Mouse (Mus musculus) heart, embryonic 15.5 days (tissue): ENCODE measurements at regions not wholly inside any gene's neighbourhood (a gene's known extent, or its start where the extent isn't known, plus 50 kb on each side); places are given as distances from the start of the nearest gene placed in this dataset.

Experiments
- ATAC-seq: fragments of 200-750 bp; cut with Nextera tagmentation; replicated peaks from 2 replicates; pipeline ENCODE4 v1.8.0; 2017; ENCODE audit warnings: low read depth, moderate TSS enrichment; ENCODE audit not compliant: insufficient number of reproducible peaks, insufficient read depth, low FRiP score
- H3K27ac ChIP-seq: fragments of 300-500 bp; sonication (generic); 2 replicates; pipeline ENCODE4 v1.5.1; 2015; ENCODE audit warnings: mild to moderate bottlenecking, inconsistent platforms
- H3K27me3 ChIP-seq: fragments of 300-500 bp; sonication (generic); 2 replicates; pipeline ENCODE4 v1.6.1; 2015; ENCODE audit warnings: inconsistent platforms
- H3K36me3 ChIP-seq: fragments of 300-500 bp; sonication (generic); 2 replicates; pipeline ENCODE4 v1.6.1; 2015; ENCODE audit warnings: mild to moderate bottlenecking, inconsistent platforms
- H3K4me1 ChIP-seq: fragments of 300-500 bp; sonication (generic); replicated peaks from 2 replicates; pipeline ENCODE4 v1.6.1; 2015; ENCODE audit warnings: inconsistent platforms
- H3K4me2 ChIP-seq: fragments of 300-500 bp; sonication (generic); 2 replicates; pipeline ENCODE4 v1.6.1; 2015; ENCODE audit warnings: inconsistent platforms, mild to moderate bottlenecking, moderate library complexity
- H3K4me3 ChIP-seq: fragments of 300-500 bp; sonication (generic); 2 replicates; pipeline ENCODE4 v1.5.1; 2015; ENCODE audit warnings: mild to moderate bottlenecking, inconsistent platforms
- H3K9ac ChIP-seq: fragments of 300-500 bp; sonication (generic); 2 replicates; pipeline ENCODE4 v1.6.1; 2015; ENCODE audit warnings: mild to moderate bottlenecking, inconsistent platforms
- H3K9me3 ChIP-seq: fragments of 300-500 bp; sonication (generic); replicated peaks from 2 replicates; pipeline ENCODE4 v1.6.1; 2016; ENCODE audit warnings: inconsistent platforms
- WGBS: fragments of 180-500 bp; shearing (Covaris S2); methylation state at CpG from one replicate; pipeline ENCODE4 v1.1.7; 2015; ENCODE audit warnings: mixed read lengths; 5-methylcytosine and 5-hydroxymethylcytosine counted together

- H3K9me3 ChIP-seq = no peaks in the 10 kb centered on the region
- H3K4me2 ChIP-seq = no peak overlapping the region
- H3K27me3 ChIP-seq = no peaks in the 10 kb centered on the region
- ATAC-seq = no peak
- H3K4me1 ChIP-seq = no peaks in the 10 kb centered on the region
- H3K9ac ChIP-seq = no peak overlapping the region
- H3K4me3 ChIP-seq = no peak overlapping the region
- WGBS = 64% methylated on average over 5 of the region's 5 CpGs
- H3K27ac ChIP-seq = no peak overlapping the region
- H3K36me3 ChIP-seq = no peaks in the 10 kb centered on the region
These were observed 54.6 kb downstream of the Mex3b start for GRCm38 (mm10) chr7:82921722-82922121.

GRCm38 (mm10) chr7:82923220-82924071 is 56.3 kb downstream of the Mex3b start:
- H3K4me2 ChIP-seq = no peak overlapping the region
- no peaks in the 10 kb centered on the region for H3K27me3 ChIP-seq
- H3K9ac ChIP-seq = no peak overlapping the region
- 69% methylated on average over 11 of the region's 11 CpGs for WGBS
- no peak overlapping the region for H3K27ac ChIP-seq
- no peaks in the 10 kb centered on the region for H3K4me1 ChIP-seq
- no peaks in the 10 kb centered on the region for H3K9me3 ChIP-seq
- H3K36me3 ChIP-seq = no peaks in the 10 kb centered on the region
- ATAC-seq = no peak
- H3K4me3 ChIP-seq = no peak overlapping the region

GRCm38 (mm10) chr7:82924092-82924491 is 57.0 kb downstream of the Mex3b start:
- no peak for ATAC-seq
- H3K4me3 ChIP-seq = no peak overlapping the region
- no peak overlapping the region for H3K9ac ChIP-seq
- no peaks in the 10 kb centered on the region for H3K9me3 ChIP-seq
- H3K27me3 ChIP-seq = no peaks in the 10 kb centered on the region
- H3K36me3 ChIP-seq = no peaks in the 10 kb centered on the region
- H3K27ac ChIP-seq = no peak overlapping the region
- no peaks in the 10 kb centered on the region for H3K4me1 ChIP-seq
- H3K4me2 ChIP-seq = no peak overlapping the region
- WGBS = 65% methylated on average over 3 of the region's 3 CpGs

GRCm38 (mm10) chr7:82938311-82938710 is 71.2 kb downstream of the Mex3b start:
- Histone ChIP-seq H3K9ac (no peak overlapping the region), H3K4me1 (0 out of 2 replicates have a peak, but pooled peaks cover 2% of the 10 kb centered on the region), H3K4me3 (no peak overlapping the region), H3K27me3 (no peaks in the 10 kb centered on the region), H3K36me3 (no peaks in the 10 kb centered on the region), H3K9me3 (no peaks in the 10 kb centered on the region), H3K27ac (no peak overlapping the region), H3K4me2 (no peak overlapping the region)
- no peak for ATAC-seq
- 49% methylated on average over 3 of the region's 3 CpGs for WGBS

- ATAC-seq = no peak
- WGBS = 92% methylated on average over 11 of the region's 11 CpGs
- Histone ChIP-seq H3K4me2 (no peak overlapping the region), H3K27me3 (no peaks in the 10 kb centered on the region), H3K36me3 (no peaks in the 10 kb centered on the region), H3K4me3 (no peak overlapping the region), H3K9ac (no peak overlapping the region), H3K27ac (no peak overlapping the region), H3K9me3 (no peaks in the 10 kb centered on the region), H3K4me1 (0 out of 2 replicates have a peak, but pooled peaks cover 2% of the 10 kb centered on the region)
These were observed 72.4 kb downstream of the Mex3b start for GRCm38 (mm10) chr7:82939536-82939935.

GRCm38 (mm10) chr7:82943376-82943775 is 76.2 kb downstream of the Mex3b start:
- H3K4me1 ChIP-seq = 0 out of 2 replicates have a peak, but pooled peaks cover 2% of the 10 kb centered on the region
- no peaks in the 10 kb centered on the region for H3K36me3 ChIP-seq
- ATAC-seq = no peak
- no peaks in the 10 kb centered on the region for H3K27me3 ChIP-seq
- H3K4me2 ChIP-seq = no peak overlapping the region
- no peaks in the 10 kb centered on the region for H3K9me3 ChIP-seq
- H3K4me3 ChIP-seq = no peak overlapping the region
- H3K27ac ChIP-seq = no peak overlapping the region
- 63% methylated on average over 9 of the region's 9 CpGs for WGBS
- no peak overlapping the region for H3K9ac ChIP-seq

GRCm38 (mm10) chr7:82943797-82944196 is 76.7 kb downstream of the Mex3b start:
- Histone ChIP-seq H3K27me3 (no peaks in the 10 kb centered on the region), H3K36me3 (no peaks in the 10 kb centered on the region), H3K4me2 (no peak overlapping the region), H3K9me3 (no peaks in the 10 kb centered on the region), H3K4me1 (0 out of 2 replicates have a peak, but pooled peaks cover 2% of the 10 kb centered on the region), H3K9ac (no peak overlapping the region), H3K27ac (no peak overlapping the region), H3K4me3 (no peak overlapping the region)
- no peak for ATAC-seq
- 56% methylated on average over 1 of the region's 1 CpGs for WGBS

- Histone ChIP-seq H3K4me1 (no peaks in the 10 kb centered on the region), H3K36me3 (no peaks in the 10 kb centered on the region), H3K9me3 (no peaks in the 10 kb centered on the region), H3K4me3 (no peak overlapping the region), H3K4me2 (no peak overlapping the region), H3K9ac (no peak overlapping the region), H3K27me3 (no peaks in the 10 kb centered on the region), H3K27ac (no peak overlapping the region)
- 77% methylated on average over 6 of the region's 6 CpGs for WGBS
- no peak for ATAC-seq
These were observed 82.2 kb downstream of the Mex3b start for GRCm38 (mm10) chr7:82949372-82949771.

- no peak for ATAC-seq
- peak overlapping the region; percentile 5; the same call in 1 of the 2 replicates for H3K4me3 ChIP-seq
These were observed 90.3 kb downstream of the Mex3b start for GRCm38 (mm10) chr7:82957208-82957977.

GRCm38 (mm10) chr7:82970599-82970998 is 103.5 kb downstream of the Mex3b start:
- Histone ChIP-seq H3K36me3 (no peaks in the 10 kb centered on the region), H3K27ac (no peak overlapping the region), H3K4me1 (peaks cover 13% of the 10 kb centered on the region), H3K9me3 (no peaks in the 10 kb centered on the region), H3K4me2 (no peak overlapping the region), H3K4me3 (no peak overlapping the region), H3K9ac (no peak overlapping the region), H3K27me3 (no peaks in the 10 kb centered on the region)
- ATAC-seq = no peak
- 74% methylated on average over 1 of the region's 1 CpGs for WGBS

More at GRCm38 (mm10) chr7:82957208-82957977, 90.3 kb downstream of the Mex3b start:
- no peaks in the 10 kb centered on the region for H3K36me3 ChIP-seq
- peaks cover 4% of the 10 kb centered on the region; the same call in 1 of the 2 replicates for H3K4me1 ChIP-seq
- no peaks in the 10 kb centered on the region for H3K9me3 ChIP-seq
- peak overlapping the region; percentile 47 for H3K4me2 ChIP-seq
- H3K27ac ChIP-seq = no peak overlapping the region
- WGBS = 39% methylated on average over 20 of the region's 20 CpGs
- H3K27me3 ChIP-seq = no peaks in the 10 kb centered on the region
- no peak overlapping the region for H3K9ac ChIP-seq

- Histone ChIP-seq H3K27me3 (no peaks in the 10 kb centered on the region), H3K4me3 (no peak overlapping the region), H3K9me3 (no peaks in the 10 kb centered on the region), H3K9ac (no peak overlapping the region), H3K36me3 (no peaks in the 10 kb centered on the region), H3K4me2 (no peak overlapping the region), H3K4me1 (peaks cover 13% of the 10 kb centered on the region), H3K27ac (no peak overlapping the region)
- WGBS = 86% methylated on average over 5 of the region's 5 CpGs
- no peak for ATAC-seq
These were observed 104.1 kb downstream of the Mex3b start for GRCm38 (mm10) chr7:82971244-82971643.
